Mouse (Mus musculus) mouse trophoblast stem cell (cell line): Measurements from ENCODE around the gene Cd47.

Experiments used
- in situ Hi-C, 2 experiments: fragments of 300-500 bp; cut with MseI, MboI; formaldehyde crosslinking; loops; 2 replicates in 1 of 2; 3 replicates in 1 of 2; pipeline ENCODE4 v1.15.1; 2025

Gene Cd47

GRCm38 (mm10) chr16:49799597-49800561, at the start of gene Cd47:
Gene Cd47, plus strand, starts transcription at chr16:49800533.
- in situ Hi-C loops = no loop called here

GRCm38 (mm10) chr16:49752906-49753305, 47.4 kb upstream of the Cd47 start:
- in situ Hi-C loops = no loop called here

- in situ Hi-C loops = no loop called here
Observed at GRCm38 (mm10) chr16:49753318-49753717, 47.0 kb upstream of the Cd47 start.

GRCm38 (mm10) chr16:49760517-49761203, 39.7 kb upstream of the Cd47 start:
- in situ Hi-C loops = no loop called here

- in situ Hi-C loops = no loop called here
Observed at GRCm38 (mm10) chr16:49761981-49762380, 38.4 kb upstream of the Cd47 start.

GRCm38 (mm10) chr16:49766326-49766725, 34.0 kb upstream of the Cd47 start:
- in situ Hi-C loops = no loop called here

GRCm38 (mm10) chr16:49768491-49769031, 31.8 kb upstream of the Cd47 start:
- in situ Hi-C loops = no loop called here

GRCm38 (mm10) chr16:49769831-49770261, 30.5 kb upstream of the Cd47 start:
- in situ Hi-C loops = no loop called here

GRCm38 (mm10) chr16:49770320-49771189, 29.8 kb upstream of the Cd47 start:
- in situ Hi-C loops = no loop called here

- in situ Hi-C loops = no loop called here
Observed at GRCm38 (mm10) chr16:49771609-49772396, 28.5 kb upstream of the Cd47 start.

- in situ Hi-C loops = no loop called here
Observed at GRCm38 (mm10) chr16:49772576-49772975, 27.8 kb upstream of the Cd47 start.

- in situ Hi-C loops = no loop called here
Observed at GRCm38 (mm10) chr16:49773068-49773467, 27.3 kb upstream of the Cd47 start.

- in situ Hi-C loops = no loop called here
Observed at GRCm38 (mm10) chr16:49774059-49775001, 26.0 kb upstream of the Cd47 start.

- in situ Hi-C loops = no loop called here
Observed at GRCm38 (mm10) chr16:49775002-49775966, 25.0 kb upstream of the Cd47 start.

- in situ Hi-C loops = no loop called here
Observed at GRCm38 (mm10) chr16:49776981-49777380, 23.4 kb upstream of the Cd47 start.

- in situ Hi-C loops = no loop called here
Observed at GRCm38 (mm10) chr16:49781556-49782156, 18.7 kb upstream of the Cd47 start.

GRCm38 (mm10) chr16:49783369-49783768, 17.0 kb upstream of the Cd47 start:
- in situ Hi-C loops = no loop called here

GRCm38 (mm10) chr16:49786116-49786515, 14.2 kb upstream of the Cd47 start:
- in situ Hi-C loops = no loop called here
